Mouse (Mus musculus): Measurements from ENCODE around the gene Recql. TPM values are rescaled to one million over a fixed set of nuclear protein-coding genes. Genes with fewer than 3 reads are reported as not detected.

The Recql gene
- total RNA-seq (2014; rRNA removed) (17.4 and 25.4 TPM in 2 replicates), polyA plus RNA-seq (2015; fragmentation: Nextera tagmentation; extraction: Ambion mirVana) (16.6 and 17.6 TPM in 2 replicates)

DNA sequence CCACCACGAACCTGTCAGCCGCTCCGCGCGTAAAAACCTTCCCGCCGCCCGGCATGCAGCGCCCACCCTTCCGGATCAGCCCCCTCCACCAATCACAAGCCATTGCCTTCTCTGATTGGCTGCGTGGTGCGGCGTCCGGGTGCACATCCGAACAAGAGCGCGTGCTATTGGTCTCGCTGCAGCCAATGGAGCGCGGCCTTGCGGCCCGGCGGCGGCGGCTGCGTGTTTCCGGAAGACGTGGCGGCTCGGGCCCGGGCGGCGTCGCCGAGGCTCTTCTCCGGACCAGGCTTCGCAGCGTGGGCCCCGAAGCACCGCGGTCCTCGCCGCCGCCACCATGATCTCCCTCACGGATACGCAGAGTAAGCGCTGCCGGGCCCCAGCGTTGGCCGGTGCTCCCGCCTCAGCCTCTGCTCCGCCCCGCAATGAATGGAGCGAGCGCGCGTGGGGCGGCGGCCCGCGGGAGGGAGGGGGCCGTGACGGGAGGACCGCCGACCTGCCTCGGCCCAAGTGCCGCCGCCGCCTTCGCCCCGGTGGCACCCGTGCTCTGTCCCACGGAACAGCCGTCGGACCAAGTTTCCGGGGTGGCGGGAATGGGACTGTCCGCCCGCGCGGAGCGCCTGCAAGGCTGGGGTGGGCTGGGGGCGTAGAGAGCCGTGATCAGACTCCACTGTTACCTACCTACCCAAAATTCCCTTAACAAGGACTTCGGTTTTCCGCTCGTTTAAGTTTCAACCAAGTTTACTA is at the start of gene Recql, which contains the start of gene Golt1b:
TSS of gene Recql (minus strand) at position 77 of the 744 bp plus-strand sequence.
TSS of gene Golt1b (plus strand) at position 211 of the 744 bp plus-strand sequence.
- 2% methylated on average over 62 of the region's 87 CpGs for WGBS
- Histone ChIP-seq H3K27ac (peak within 1 kb of the TSS; percentile 54; the same call in 1 of the 2 replicates), H3K27me3 (ENCODE audit: insufficient read depth, low read length) (no peaks in the 10 kb centered on the region), H3K9ac (replicated peaks; ENCODE audit: low read length) (peak within 1 kb of the TSS; percentile 85), H3K36me3 (ENCODE audit: insufficient read depth, low read length) (no peaks in the 10 kb centered on the region), H3K4me1 (ENCODE audit: insufficient read depth, low read length) (0 out of 2 replicates have a peak, but pooled peaks cover 3% of the 10 kb centered on the region), H3K9me3 (ENCODE audit: low read length) (no peaks in the 10 kb centered on the region), H3K4me2 (ENCODE audit: low read depth, low read length) (peak within 1 kb of the TSS; percentile 89), H3K4me3 (ENCODE audit: low read length) (peak within 1 kb of the TSS; percentile 97)
- ATAC-seq (peak; percentile 100), DNase-seq (ENCODE audit: low spot score) (peak; percentile 98)
- TF ChIP-seq CTCF (IDR thresholded peaks at IDR 0.05; ENCODE audit: low read depth), result no peak

- Histone ChIP-seq H3K4me2 (ENCODE audit: low read depth, low read length) (no peak overlapping the region), H3K36me3 (ENCODE audit: insufficient read depth, low read length) (no peaks in the 10 kb centered on the region), H3K4me1 (ENCODE audit: insufficient read depth, low read length) (no peaks in the 10 kb centered on the region), H3K4me3 (ENCODE audit: low read length) (no peak overlapping the region), H3K9ac (replicated peaks; ENCODE audit: low read length) (no peak overlapping the region), H3K9me3 (ENCODE audit: low read length) (no peaks in the 10 kb centered on the region), H3K27me3 (ENCODE audit: insufficient read depth, low read length) (no peaks in the 10 kb centered on the region), H3K27ac (no peak overlapping the region)
- ATAC-seq, result 0 out of 2 replicates have a peak, but pooled peaks have one; percentile 29
- TF ChIP-seq CTCF (IDR thresholded peaks at IDR 0.05; ENCODE audit: low read depth), result no peak
- DNase-seq (ENCODE audit: low spot score), result peak; percentile 31
Observed at GRCm38 (mm10) chr6:142429072-142429471, 42.2 kb upstream of the Recql start.

DNA sequence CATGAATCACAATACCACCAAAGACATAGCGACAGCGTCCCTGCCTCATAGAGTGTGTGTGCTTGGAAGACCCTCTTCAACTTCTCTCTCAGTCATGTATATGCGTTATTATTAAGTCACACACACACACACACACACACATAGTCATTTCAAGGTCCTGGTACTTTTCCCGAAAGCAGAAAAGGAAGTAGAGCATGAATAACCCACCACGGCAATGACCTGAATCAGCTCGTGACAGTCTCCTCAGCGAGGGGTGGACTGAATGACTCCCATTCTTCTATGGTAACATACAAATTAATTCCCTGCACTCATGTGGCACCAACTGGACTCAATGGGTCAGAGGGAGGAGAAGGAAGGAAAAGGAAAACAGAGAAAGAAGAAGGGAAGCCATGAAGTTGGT is 38.1 kb upstream of the Recql start:
- Histone ChIP-seq H3K4me1 (ENCODE audit: insufficient read depth, low read length) (no peaks in the 10 kb centered on the region), H3K27me3 (ENCODE audit: insufficient read depth, low read length) (no peaks in the 10 kb centered on the region), H3K27ac (no peak overlapping the region), H3K4me3 (ENCODE audit: low read length) (no peak overlapping the region), H3K4me2 (ENCODE audit: low read depth, low read length) (no peak overlapping the region), H3K9me3 (ENCODE audit: low read length) (no peaks in the 10 kb centered on the region), H3K36me3 (ENCODE audit: insufficient read depth, low read length) (no peaks in the 10 kb centered on the region), H3K9ac (replicated peaks; ENCODE audit: low read length) (no peak overlapping the region)
- TF ChIP-seq CTCF (IDR thresholded peaks at IDR 0.05; ENCODE audit: low read depth), result no peak
- ATAC-seq (no peak), DNase-seq (ENCODE audit: low spot score) (no peak)
- WGBS, result 56% methylated on average over 7 of the region's 7 CpGs

DNA sequence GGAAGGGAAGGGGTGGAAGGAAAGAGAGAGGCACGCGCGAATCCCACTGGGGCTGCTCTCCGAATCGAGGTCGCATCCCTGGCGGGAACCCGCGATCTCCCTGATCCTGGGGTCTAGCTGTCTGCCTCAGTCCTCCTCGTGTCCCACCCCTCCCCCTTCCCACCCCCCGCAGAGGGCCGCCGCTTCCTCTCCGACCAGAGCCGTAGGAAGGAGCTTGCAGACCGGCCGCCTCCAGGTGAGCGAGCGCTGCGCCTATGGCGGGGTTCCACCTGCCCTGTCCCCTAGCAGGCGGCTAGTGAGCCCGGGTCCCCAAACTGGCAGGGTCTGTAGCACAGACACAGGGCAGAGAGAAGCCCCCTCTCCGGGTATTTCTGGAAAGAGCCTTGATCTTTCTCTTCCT is 27.7 kb upstream of the Recql start:
- WGBS, result 1% methylated on average over 20 of the region's 24 CpGs
- H3K27me3 ChIP-seq (ENCODE audit: insufficient read depth, low read length), result peaks cover 19% of the 10 kb centered on the region; the same call in 1 of the 2 replicates
- DNase-seq (ENCODE audit: low spot score) (no peak), ATAC-seq (peak; percentile 56; the same call in 1 of the 2 replicates)
- H3K9me3 ChIP-seq (ENCODE audit: low read length), result no peaks in the 10 kb centered on the region
- H3K4me1 ChIP-seq (ENCODE audit: insufficient read depth, low read length), result no peaks in the 10 kb centered on the region; the same call in 1 of the 2 replicates
- H3K4me2 ChIP-seq (ENCODE audit: low read depth, low read length), result peak overlapping the region; percentile 71
- H3K36me3 ChIP-seq (ENCODE audit: insufficient read depth, low read length), result no peaks in the 10 kb centered on the region
- H3K27ac ChIP-seq, result no peak overlapping the region
- TF ChIP-seq CTCF (IDR thresholded peaks at IDR 0.05; ENCODE audit: low read depth), result no peak
- peak overlapping the region; percentile 38 for H3K4me3 ChIP-seq (ENCODE audit: low read length)
- H3K9ac ChIP-seq (replicated peaks; ENCODE audit: low read length), result peak overlapping the region; percentile 43; the same call in 1 of the 2 replicates

- Histone ChIP-seq H3K4me1 (ENCODE audit: insufficient read depth, low read length) (no peaks in the 10 kb centered on the region; the same call in 1 of the 2 replicates), H3K27ac (no peak overlapping the region), H3K4me2 (ENCODE audit: low read depth, low read length) (peak overlapping the region; percentile 71), H3K36me3 (ENCODE audit: insufficient read depth, low read length) (no peaks in the 10 kb centered on the region), H3K4me3 (ENCODE audit: low read length) (peak overlapping the region; percentile 38), H3K9me3 (ENCODE audit: low read length) (no peaks in the 10 kb centered on the region), H3K27me3 (ENCODE audit: insufficient read depth, low read length) (peaks cover 19% of the 10 kb centered on the region; the same call in 1 of the 2 replicates), H3K9ac (replicated peaks; ENCODE audit: low read length) (no peak overlapping the region)
- DNase-seq (ENCODE audit: low spot score) (no peak), ATAC-seq (no peak)
- TF ChIP-seq CTCF (IDR thresholded peaks at IDR 0.05; ENCODE audit: low read depth), result no peak
- 18% methylated on average over 12 of the region's 12 CpGs for WGBS
Observed at GRCm38 (mm10) chr6:142413845-142414244, 27.0 kb upstream of the Recql start.

DNA sequence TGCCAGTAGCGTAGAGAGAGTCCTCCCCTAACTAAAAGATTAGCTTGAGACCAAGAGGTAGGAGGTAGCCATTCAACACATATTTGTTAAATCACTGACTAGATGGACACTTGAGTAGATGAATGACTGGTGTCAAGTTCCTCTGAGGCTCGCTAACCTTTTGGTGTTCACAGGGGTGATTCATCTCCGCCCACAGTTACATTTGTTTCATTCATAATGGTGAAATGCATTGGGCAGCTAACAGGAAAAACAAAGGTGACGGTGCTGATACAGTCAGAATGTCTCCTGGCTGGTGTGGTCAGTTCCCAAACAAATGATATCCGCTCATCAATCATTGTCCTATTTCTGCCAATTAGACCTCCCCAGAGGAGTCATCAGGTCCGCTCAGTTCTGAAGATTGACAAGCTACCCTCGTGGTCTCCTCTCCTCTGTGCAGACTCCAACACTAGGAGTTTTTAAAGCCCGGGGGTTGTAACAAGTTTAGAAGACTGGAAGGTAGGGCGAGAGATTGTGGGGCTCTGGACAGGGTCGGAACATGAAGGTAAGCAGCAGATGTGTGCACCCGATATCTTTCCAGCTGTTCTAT is 26.1 kb upstream of the Recql start, which contains the start of gene Spx:
TSS of gene Spx (plus strand) at position 536 of the 586 bp plus-strand sequence.
- no peak for TF ChIP-seq CTCF (IDR thresholded peaks at IDR 0.05; ENCODE audit: low read depth)
- Histone ChIP-seq H3K27ac (no peak within 1 kb of the TSS), H3K4me2 (ENCODE audit: low read depth, low read length) (peak within 1 kb of the TSS; percentile 71), H3K9me3 (ENCODE audit: low read length) (no peaks in the 10 kb centered on the region), H3K36me3 (ENCODE audit: insufficient read depth, low read length) (no peaks in the 10 kb centered on the region), H3K27me3 (ENCODE audit: insufficient read depth, low read length) (peaks cover 19% of the 10 kb centered on the region; the same call in 1 of the 2 replicates), H3K4me1 (ENCODE audit: insufficient read depth, low read length) (no peaks in the 10 kb centered on the region; the same call in 1 of the 2 replicates), H3K4me3 (ENCODE audit: low read length) (peak within 1 kb of the TSS; percentile 38), H3K9ac (replicated peaks; ENCODE audit: low read length) (no peak within 1 kb of the TSS)
- 68% methylated on average over 11 of the region's 11 CpGs for WGBS
- ATAC-seq, result no peak
- DNase-seq (ENCODE audit: low spot score), result no peak
